Mouse (Mus musculus): ENCODE results near the gene Gm20518. TPM values are rescaled to one million over a fixed set of nuclear protein-coding genes. Genes with fewer than 3 reads are reported as not detected.

The Gm20518 gene
- total RNA-seq, 2 experiments from 2014 or later = 2.1 TPM; not detected in 1

DNA sequence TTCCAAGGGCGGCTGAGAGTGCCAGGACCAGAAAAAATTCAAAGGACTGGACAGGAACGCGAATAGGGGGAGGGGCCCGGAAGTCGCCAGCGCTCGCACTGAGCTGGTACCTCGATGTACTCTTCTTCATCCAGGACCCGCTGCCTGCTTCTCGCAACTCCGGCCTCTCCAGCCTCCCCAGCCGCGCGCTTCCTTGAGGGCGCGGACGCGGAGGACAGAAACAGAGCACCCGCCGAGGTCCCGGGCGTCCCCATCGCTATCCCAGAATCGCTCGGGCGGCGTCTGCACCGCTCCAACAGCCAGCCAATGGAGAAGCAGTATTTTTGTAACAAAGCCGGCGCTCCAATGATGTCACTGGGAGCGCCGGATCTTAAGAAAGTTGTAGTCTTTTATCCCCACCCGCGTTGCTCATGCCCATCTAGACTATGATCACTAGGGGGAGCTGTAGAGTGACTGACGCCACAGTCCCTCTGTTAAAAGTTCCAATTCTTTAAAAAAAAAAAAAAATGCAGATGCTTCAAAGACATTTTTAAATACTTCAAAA is 19.7 kb upstream of the Gm20518 start, which contains the start of gene Ess2:
Gene Ess2 (minus strand): TSS at position 297 of the 544 bp plus-strand sequence.
- peak; percentile 97 for ATAC-seq (replicated peaks; ENCODE audit: low FRiP score, poor library complexity, severe bottlenecking)

DNA sequence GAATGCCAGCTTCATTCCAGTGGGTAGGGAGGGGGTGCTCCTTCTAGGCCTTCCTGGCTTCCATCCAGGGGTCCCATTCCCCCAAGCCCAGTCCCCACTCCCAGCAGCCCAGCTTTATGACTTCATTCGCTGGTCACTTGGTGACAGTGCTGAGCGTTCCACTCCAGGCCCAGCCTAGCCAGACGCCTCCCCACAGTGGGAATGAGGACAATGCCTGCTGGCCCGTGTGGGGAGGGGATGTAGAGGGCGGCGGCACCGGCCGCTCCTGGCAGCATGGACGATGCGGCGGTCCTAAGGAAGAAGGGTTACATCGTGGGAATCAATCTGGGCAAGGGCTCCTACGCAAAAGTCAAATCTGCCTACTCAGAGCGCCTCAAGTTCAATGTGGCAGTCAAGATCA is 7.0 kb upstream of the Gm20518 start, which contains the start of the genes Dgcr2 and Tssk2:
Gene Dgcr2 (minus strand): TSS at position 101 of the 400 bp plus-strand sequence.
Gene Tssk2 (plus strand): TSS at position 176 of the 400 bp plus-strand sequence.
- no peak for ATAC-seq (replicated peaks; ENCODE audit: low FRiP score, poor library complexity, severe bottlenecking)

DNA sequence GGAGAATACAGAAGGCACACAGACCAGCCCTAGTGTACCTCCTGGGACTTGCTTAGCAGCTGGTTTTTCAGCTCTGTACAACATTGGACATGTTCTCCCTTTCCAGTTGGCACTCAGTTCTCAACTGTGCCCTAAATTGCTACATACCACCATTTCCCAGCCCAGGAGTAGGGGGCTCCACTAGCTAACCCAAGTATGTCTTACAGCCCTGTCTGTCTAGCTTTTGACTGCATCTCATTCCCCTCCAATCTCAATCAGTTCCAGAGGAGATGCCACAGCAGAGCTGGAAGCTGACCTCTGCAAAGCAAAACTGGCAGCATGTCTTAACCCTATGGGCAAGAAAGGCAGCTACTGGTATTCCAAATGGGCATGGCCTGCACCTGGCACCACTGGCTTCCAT is 4.6 kb upstream of the Gm20518 start:
- no peak for ATAC-seq (replicated peaks; ENCODE audit: low FRiP score, poor library complexity, severe bottlenecking)

DNA sequence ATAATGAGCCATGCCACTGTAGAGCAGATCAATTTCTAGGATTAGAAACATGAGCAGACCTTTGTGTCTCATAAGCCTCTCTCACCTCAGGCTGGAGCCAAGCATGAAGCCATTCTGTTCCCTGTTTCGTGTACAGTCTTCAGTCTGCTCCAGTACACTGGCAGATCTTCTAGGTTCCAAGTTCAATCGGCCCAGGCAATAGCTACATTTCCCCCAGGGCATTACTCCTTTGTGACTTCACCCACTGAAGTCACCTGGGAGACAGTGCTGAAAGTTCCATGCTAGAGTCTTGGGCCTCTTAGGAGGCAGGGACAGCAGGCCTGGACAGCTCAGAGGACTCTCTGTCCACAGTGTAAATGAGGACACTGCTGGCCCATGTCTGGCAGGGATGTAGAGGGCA is 2.5 kb upstream of the Gm20518 start, which contains the start of gene Tssk1:
Gene Tssk1 (plus strand): TSS at position 301 of the 400 bp plus-strand sequence.
- ATAC-seq (replicated peaks; ENCODE audit: low FRiP score, poor library complexity, severe bottlenecking) = no peak

DNA sequence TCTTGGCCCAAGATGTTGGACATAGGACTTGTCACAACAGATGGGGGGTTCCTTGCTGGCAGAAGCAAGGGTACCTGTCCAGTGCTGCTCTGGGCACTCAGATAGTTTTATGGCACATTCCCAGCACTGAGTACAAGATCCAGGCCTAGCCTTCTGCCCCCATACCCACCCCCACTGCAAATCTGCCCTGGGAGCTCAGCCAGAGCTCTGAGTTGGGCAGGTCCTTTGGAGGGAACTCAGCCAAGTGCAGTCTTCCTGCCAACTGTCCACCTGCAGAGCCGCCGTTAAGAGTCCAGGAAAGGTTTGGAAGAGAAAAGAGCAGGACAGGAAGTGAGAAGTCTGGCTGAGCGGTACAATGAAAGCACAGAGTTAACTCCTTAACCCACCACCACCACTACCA is 1.1 kb upstream of the Gm20518 start:
- no peak for ATAC-seq (replicated peaks; ENCODE audit: low FRiP score, poor library complexity, severe bottlenecking)

DNA sequence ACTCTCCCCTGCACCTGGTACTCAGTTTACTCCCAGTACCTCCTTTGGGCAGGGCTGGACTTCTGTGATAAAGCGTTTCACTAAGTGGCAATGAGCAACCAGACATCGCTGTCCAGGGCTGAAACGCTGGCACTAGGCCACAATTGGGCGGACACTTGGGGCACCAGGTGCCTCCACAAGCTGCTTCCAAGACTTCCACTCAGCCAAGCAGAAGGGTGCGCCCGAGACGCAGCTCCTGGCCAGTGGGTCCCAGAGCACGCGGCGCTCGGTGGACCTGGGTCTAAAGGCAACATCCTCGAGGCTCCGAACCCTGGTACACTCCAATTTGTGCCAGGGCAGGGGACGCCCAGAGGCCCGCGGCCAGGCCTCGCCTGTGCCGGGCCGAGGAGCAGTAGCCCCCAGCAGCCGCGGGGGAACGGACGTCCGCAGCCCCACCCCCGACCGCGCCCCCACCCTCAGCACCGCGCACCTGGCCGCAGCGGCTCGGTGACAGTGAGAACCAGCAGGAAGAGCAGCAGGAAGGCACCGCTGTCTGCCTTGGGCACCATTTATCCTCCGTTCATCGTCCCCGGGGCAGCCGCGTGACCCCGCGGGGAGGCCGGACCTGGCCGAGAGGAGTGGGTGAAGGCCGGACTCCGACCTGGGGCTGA is 429 bp downstream of the Gm20518 start:
- ATAC-seq (replicated peaks; ENCODE audit: low FRiP score, poor library complexity, severe bottlenecking) = peak; percentile 83

DNA sequence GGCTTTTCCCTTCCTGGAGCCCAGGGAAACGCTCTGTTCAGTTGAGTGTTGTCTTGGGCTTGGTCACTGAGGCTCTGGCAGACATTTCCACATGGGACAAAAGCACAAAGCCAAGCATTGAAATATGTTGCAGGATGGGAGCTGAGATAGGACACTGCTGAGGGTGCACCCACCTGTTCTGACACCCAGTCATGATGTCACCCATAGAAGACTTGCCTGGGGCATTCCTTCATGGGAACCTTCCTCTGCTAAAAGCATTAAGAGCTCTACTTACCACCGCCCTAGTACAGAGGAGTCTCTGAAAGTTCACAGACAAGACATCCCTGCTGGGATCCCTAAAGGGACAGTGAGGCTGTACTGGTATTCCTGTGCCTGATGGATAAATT is 1.1 kb downstream of the Gm20518 start:
- ATAC-seq (replicated peaks; ENCODE audit: low FRiP score, poor library complexity, severe bottlenecking) = no peak

DNA sequence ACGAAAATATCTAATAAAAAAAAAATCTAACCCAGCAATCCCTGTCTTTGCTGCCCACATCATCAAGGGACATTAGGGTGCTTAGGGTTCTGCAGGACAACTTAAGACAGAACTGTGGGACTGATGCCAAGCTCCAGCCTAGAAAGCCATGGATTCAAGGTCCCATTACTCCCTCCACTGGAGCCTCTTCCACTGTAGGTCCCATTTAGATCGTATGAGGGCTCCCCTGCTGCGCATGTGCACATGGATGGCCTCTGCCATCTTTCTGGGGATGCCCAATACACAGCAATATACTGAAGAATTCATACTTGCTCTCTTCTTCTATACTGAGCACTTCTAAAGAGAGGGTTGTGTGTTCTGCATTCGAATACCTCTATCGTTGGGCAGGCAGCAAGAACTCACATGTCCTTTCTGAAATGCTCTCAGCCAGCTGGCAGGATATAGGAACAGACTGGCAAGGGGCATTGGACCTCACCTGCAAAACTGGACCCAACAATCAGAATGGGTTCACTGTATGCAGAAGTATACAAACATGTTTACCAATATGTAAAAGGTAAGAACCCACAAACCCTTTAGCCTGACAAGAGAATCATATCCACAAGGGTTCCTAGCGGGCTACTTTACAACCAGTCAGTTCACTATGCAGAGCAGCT is 1.7 kb downstream of the Gm20518 start:
- no peak for ATAC-seq (replicated peaks; ENCODE audit: low FRiP score, poor library complexity, severe bottlenecking)

DNA sequence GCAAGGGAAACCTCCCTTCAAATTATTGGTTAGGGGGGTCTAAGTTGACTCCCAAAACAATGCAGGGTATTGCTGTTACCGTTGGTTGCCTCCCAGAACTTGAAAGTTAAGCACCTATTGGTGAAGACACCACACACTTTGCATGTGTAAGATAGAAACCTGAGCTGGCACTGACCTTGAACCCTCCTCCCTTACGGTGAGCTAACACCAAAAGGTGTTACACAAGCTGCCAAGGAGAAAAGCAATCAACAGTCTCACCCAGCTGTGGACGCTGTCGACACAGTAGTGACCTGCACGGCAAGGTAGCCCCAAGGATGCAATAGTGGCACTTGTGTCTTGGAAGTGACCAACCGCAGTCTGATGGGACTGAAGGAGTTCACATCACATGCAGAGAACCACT is 7.4 kb downstream of the Gm20518 start:
- ATAC-seq (replicated peaks; ENCODE audit: low FRiP score, poor library complexity, severe bottlenecking) = no peak

DNA sequence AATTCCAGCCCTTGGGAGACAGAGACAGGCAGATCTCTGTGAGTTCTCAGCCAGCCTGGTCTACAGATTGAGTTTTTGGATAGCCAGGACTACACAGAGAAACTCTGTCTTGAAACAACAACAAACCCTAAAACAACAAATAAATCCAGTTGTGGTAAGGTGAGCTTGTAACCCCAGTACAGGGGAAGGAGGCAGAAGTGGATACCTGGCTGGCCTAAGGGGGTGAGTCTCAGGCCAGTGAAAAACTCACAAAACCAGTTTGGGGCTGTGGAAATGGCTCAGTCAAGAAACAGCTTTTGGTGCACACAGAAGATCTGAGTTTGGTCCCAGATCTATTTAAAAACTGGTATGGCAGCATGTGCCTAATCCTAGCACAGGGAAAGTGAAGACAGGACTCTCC is 9.3 kb downstream of the Gm20518 start:
- no peak for ATAC-seq (replicated peaks; ENCODE audit: low FRiP score, poor library complexity, severe bottlenecking)

DNA sequence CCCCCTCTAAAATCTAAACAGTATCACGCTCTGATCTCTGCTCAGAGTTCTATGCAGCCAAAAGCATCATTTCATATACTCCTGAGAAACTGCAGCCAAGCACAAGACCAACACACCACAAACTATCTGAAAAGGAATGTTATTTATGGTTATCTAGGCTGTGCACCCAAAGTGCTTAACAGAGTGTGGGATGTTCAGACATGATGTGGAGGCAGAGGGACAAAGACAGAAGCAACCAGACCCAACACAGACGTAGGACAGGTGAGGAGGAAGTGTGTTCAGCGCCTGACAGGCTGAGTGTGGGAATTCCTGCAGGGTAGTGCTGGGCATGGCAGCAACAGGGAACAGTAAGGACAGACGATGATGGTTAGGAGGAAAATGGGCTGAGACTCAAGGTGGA is 11.9 kb downstream of the Gm20518 start:
- ATAC-seq (replicated peaks; ENCODE audit: low FRiP score, poor library complexity, severe bottlenecking) = no peak

DNA sequence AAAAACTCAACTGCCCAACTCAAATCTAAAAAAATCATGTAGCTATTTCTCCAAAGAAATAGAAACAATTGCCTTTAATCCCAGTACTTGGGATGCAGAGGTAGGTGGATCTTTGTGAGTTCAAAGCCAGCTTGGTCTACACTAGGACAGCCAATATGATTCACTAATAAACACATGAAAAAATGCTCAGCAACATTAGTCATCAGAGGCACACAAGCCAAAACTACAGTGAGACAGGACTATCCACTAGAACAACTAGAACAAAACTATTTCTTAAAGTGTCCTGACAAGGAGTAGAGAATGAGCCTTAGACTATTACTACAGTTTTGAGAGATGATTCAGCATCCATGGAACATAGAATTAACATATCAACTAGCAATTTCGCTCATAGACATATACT is 15.4 kb downstream of the Gm20518 start:
- ATAC-seq (replicated peaks; ENCODE audit: low FRiP score, poor library complexity, severe bottlenecking) = no peak

DNA sequence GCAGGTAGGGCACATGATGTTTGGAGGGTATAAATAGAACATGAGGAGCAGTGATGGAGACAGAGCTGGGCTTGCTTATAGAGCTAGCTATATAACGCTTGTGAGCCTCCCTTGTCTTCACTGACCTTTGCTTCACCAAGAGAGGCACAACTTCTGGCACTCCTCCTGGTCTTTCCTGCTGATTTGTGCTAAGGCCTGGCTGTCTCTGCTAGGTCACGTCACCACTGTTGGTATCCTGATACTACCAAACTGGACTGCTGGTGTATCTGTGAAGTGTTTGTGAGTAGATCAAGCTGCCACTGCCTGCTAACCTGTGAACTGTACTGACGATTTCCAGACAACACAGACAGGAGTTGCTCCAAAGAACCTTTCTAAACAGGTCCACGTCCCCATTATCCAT is 16.3 kb downstream of the Gm20518 start:
- ATAC-seq (replicated peaks; ENCODE audit: low FRiP score, poor library complexity, severe bottlenecking) = no peak

DNA sequence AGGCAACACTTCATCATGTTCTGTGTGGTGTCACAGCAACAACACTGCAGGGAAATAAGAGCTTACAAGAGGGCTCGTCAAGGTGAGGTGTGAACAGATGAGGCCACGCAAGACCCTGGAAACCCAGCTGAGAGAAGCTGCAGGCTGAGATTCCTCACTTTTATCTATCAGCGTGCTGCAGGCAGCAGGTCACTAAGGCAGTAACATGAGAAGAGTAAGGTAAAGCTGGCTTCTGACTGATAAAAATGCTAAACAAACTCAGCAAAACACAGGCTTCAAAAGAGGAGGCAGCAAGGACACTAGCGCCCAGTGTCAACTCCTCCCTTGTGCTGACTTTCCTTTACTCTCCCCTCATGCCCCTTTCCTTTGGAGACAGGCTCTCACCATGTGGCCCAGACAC is 18.5 kb downstream of the Gm20518 start:
- ATAC-seq (replicated peaks; ENCODE audit: low FRiP score, poor library complexity, severe bottlenecking) = 0 out of 2 replicates have a peak, but pooled peaks have one; percentile 15

DNA sequence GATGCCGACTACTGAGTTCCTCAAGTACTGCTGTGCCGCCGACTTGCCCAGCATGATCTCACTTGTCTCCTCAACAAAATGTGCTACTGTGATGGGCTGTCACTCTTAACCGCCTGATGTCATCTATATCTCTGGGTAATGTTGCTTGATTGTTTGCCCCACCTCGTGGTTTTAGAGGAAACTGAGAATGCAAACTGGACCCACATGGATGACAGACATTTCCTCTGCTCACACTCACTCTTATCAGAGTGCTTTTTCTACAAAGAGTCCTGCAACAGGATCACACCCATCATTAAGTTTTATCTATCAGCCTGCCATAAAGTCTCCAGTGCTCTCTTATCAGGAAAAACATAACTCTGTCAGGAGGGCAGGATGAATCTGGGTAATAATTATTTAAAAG is 20.2 kb downstream of the Gm20518 start:
- no peak for ATAC-seq (replicated peaks; ENCODE audit: low FRiP score, poor library complexity, severe bottlenecking)

DNA sequence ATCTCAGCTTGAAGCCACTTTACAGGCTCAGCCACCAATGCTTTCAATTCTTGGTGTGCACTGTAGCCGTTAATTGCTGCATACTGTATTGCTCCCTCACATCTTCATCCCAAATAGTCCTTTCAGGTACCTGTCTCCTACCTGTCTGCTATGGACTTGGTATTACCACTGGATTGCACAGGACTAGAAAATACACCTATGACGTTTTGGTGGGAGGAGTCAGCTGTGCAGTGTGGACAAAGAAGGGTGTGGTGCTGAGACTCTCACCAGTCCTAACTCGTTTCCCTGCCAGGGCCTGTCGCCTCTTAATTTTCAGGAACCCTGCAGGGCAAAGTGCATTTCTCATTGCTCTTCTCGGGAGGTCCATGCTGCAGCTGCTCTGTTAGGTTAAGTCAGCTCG is 25.7 kb downstream of the Gm20518 start:
- no peak for ATAC-seq (replicated peaks; ENCODE audit: low FRiP score, poor library complexity, severe bottlenecking)

DNA sequence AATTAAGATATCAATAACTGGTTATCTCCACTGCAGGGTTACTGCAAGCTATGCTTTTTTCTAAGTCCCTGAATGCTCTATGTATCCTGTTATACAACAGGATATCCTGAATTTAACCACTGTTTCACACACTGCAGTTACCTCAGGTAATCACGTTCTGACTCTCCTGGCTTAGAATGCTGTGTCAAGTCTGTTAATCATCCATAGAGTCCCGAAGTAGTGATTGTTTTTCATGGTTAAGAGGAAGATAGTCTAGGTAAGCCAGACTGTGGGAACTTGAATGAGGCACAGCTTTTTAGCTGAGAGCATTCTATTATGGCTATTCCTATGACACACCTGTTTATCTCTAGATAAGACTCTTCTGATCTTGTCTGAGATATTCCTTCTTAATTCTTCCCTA is 26.2 kb downstream of the Gm20518 start:
- ATAC-seq (replicated peaks; ENCODE audit: low FRiP score, poor library complexity, severe bottlenecking) = no peak

DNA sequence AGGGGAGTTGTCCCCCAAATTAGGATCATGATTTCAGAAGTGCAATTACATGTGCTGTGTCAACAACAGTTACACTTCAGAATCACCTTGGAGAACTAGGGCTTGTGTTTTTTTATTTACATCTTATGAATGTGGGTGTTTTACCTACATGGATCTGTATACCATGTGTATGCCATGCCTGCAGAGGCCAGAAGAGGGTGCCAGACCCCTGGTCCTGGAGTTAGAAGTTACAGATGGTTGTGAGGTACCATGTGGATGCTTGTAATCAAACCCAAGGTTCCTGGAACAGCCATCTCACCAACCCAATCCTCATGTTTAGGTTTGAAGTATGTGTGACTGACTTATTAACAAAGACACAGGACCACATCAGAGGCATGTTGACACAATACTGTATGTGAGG is 32.9 kb downstream of the Gm20518 start:
- no peak for ATAC-seq (replicated peaks; ENCODE audit: low FRiP score, poor library complexity, severe bottlenecking)

DNA sequence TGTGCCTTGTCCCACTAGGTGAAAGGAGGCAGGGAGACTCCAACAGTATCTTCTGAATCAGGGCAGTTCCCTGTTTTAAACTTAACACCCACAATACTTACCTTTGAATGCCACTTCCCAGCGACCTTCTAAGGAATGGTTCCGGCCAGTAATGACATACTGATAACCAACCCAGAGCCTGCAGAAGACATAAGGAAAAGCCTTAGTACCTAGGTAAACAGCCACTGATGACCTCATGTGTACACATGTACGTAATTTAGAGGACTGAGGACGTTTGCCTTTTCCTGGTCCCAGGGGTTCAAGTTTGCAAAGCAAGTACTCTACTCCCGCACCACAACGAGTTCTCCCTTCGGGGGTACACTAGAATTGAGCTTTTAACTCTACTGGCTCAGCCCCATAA is 34.3 kb downstream of the Gm20518 start:
- no peak for ATAC-seq (replicated peaks; ENCODE audit: low FRiP score, poor library complexity, severe bottlenecking)

DNA sequence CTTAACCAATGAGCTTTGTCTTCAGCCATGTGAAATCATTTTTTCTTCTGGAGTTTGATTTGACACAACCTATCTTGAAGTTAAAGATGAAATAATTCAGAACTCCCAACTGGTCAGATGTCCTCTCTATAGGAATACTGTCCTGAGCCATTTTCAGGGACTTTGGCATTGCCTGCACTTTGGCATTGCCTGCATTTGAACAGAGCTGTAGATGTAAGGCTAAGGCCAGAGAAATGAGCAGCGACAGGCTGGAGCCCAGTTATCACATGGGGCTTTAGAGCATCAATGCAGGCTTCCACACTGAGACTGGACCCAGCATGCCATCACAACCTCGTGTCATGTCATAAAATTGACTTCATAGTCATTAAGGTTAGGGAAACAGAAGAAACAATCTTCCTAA is 38.2 kb downstream of the Gm20518 start:
- ATAC-seq (replicated peaks; ENCODE audit: low FRiP score, poor library complexity, severe bottlenecking) = no peak

DNA sequence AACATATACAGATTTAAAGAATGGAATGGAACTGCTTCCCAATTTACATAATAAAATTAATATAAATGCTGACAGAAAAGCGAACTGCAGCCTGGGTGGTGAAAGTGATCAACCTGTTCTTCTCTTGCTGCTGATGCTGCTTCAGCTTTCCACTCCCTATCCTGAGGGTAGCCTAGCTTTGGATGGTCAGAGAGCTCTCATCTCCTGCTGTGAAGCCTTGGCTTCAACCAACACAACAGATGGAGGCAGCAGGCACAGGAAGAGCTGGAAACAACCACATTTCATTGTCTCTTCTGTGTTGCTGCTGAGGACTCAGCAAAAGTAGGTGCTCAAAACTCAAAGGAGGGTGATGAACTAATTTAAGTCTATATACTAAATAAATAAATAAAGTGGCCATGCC is 39.6 kb downstream of the Gm20518 start:
- ATAC-seq (replicated peaks; ENCODE audit: low FRiP score, poor library complexity, severe bottlenecking) = no peak
